Mouse (Mus musculus): ENCODE data around the gene Ube2g1. TPM values are rescaled to one million over a fixed set of nuclear protein-coding genes. Genes with fewer than 3 reads are reported as not detected.
"Not testable (repeated sequence)": the region's sequence is repeated elsewhere in the genome, so short reads cannot be mapped to it uniquely, and the experiment has no call there.

Ube2g1 gene
- polyA plus RNA-seq, 1 experiment from 2014 or later = 53.6 TPM

- in situ Hi-C loops (cut with MboI; ENCODE audit: low pct_unique_long_range_greater_than_20kb) = no loop called here
- ATAC-seq = no peak
- TF ChIP-seq CTCF (IDR thresholded peaks at IDR 0.05) = no peak
- ChIA-PET CTCF (no interaction called here), POLR2A (interaction anchor here (1.2 kb wide), 1 partner anchor 11 kb away, joined by 3 read pairs; no protein-coding TSS in a partner anchor)
- no peak for DNase-seq (ENCODE audit: low read depth, low spot score)
- no peaks in the 10 kb centered on the region for H3K27me3 ChIP-seq
Observed at GRCm38 (mm10) chr11:72689115-72689514, 82.0 kb downstream of the Ube2g1 start.

DNA sequence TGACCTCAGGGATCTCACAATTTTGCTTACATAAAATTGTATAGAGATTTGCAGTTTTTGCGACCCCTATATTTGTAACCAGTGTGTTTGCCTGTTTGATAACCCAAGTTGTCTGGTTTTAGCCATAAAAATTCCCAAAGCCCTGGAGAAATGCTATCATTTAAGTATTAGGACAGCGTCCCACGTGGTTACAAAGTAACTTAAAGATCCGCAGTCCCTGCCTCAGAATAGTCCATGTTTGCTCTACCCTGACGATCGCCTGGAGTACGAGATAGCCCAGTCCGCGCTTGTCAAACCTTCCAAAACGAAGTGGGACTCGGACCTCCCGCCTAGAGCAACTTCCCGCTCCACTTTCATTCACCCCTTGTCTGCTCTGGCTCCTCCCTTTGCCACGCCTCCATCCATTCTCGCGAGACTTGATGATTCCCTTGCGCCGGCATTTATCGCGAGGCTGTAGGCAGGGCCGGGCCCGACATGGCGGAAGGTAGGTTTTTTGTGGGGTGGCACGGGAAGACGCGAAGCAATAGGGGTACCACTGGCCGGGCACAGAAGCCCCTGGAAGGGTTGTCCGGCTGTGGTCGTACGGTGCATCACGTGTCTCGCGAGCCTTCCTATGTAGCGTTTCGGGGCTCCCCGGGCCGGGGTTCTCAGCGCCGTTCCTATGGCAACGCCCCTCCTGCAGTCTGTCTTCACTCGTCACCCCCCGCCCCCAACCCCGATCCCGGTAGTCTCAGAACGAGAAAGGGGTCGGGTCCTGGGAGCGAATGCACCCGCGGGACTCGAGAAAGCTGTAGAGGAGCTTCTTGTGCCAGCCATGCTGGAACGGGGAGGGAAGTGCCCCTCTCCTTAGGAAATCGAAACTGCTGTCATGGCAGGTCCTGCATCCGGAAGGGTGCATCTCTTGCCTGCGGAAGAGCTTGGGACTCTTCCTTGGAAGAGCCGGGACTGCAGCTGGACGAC, 82.7 kb downstream of the Ube2g1 start, which contains the start of gene Ankfy1:
Gene Ankfy1 (plus strand): TSS at position 456 of the 960 bp plus-strand sequence.
- peak; percentile 66 for DNase-seq (ENCODE audit: low read depth, low spot score)

DNA sequence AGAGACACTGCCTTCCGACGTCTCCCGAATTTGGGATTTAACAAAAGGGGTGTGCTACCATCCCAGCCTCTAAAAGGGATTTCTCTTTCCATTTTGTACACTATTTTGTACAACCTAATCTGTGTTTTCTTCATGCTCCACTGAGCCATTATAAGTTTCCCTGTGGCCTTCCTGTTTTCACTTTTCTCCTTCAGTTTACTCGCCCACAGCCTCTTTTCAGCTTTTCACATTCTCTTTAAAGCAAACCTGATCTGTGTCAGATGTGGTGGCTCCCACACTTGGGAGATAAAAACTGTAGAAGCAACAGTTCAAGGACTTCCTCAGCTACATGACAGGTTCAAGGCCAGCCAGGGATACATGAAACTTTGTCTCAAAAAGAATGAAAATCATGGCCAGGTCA, 85.3 kb downstream of the Ube2g1 start:
- in situ Hi-C loops (cut with MboI; ENCODE audit: low pct_unique_long_range_greater_than_20kb) = no loop called here
- no peak for TF ChIP-seq CTCF (IDR thresholded peaks at IDR 0.05)
- ATAC-seq = no peak
- H3K27me3 ChIP-seq = no peaks in the 10 kb centered on the region
- no peak for DNase-seq (ENCODE audit: low read depth, low spot score)
- ChIA-PET CTCF (interaction anchor here (0.8 kb wide), 1 partner anchor 11 kb away, joined by 3 read pairs; no protein-coding TSS in a partner anchor), POLR2A (no interaction called here)

More for the DNA sequence above, 82.7 kb downstream of the Ube2g1 start, which contains the start of gene Ankfy1:
- no peak for TF ChIP-seq CTCF (IDR thresholded peaks at IDR 0.05)
- in situ Hi-C loops (cut with MboI; ENCODE audit: low pct_unique_long_range_greater_than_20kb) = no loop called here
- CTCF ChIA-PET = no interaction called here
- ATAC-seq = peak; percentile 94
- H3K27me3 ChIP-seq = no peaks in the 10 kb centered on the region
- POLR2A ChIA-PET = interaction anchor here (0.8 to 1.2 kb wide), 2 partner anchors 11 to 104 kb away, joined by 3 read pairs; no protein-coding TSS in a partner anchor

- no peak for ATAC-seq
- TF ChIP-seq CTCF (IDR thresholded peaks at IDR 0.05) = no peak
- POLR2A ChIA-PET = no interaction called here
- no peaks in the 10 kb centered on the region for H3K27me3 ChIP-seq
- in situ Hi-C loops (cut with MboI; ENCODE audit: low pct_unique_long_range_greater_than_20kb) = no loop called here
- CTCF ChIA-PET = interaction anchor here (1.3 kb wide), 1 partner anchor 11 kb away, joined by 3 read pairs; no protein-coding TSS in a partner anchor
- DNase-seq (ENCODE audit: low read depth, low spot score) = no peak
Observed at GRCm38 (mm10) chr11:72695025-72695424, 87.9 kb downstream of the Ube2g1 start.

DNA sequence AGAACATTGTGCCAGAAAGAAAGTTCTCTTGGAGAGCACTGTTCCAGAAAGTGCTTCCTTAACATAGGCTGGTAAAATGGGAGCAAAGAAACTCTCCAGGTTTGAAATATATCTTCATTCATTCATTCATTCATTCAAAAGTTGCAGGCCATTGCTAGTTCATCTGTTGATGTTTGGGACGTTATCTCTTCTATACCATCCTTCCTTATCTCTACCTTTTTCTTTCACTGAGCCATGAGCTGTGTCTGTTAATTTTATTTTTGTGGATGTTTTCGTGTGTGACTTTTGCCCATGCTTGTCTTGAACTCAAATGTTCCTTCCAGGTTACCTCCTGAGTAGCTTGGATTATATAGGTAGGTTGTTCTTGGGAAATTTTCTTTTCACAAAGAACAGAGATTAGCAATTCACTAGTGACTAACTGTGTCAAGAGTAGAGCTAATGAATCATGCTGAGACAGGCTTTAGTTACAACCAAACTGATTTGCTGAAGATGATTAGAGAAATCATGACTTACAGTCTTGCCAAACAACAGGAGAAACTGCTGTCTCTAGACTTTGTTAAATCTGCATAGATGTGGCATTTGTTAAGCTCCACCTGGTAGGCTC, 89.4 kb downstream of the Ube2g1 start:
- in situ Hi-C loops (cut with MboI; ENCODE audit: low pct_unique_long_range_greater_than_20kb) = no loop called here
- ChIA-PET CTCF (interaction anchor here (0.7 to 2.0 kb wide), 2 partner anchors 12 to 22 kb away, joined by 3 to 6 read pairs; no protein-coding TSS in a partner anchor), POLR2A (no interaction called here)
- no peak for TF ChIP-seq CTCF (IDR thresholded peaks at IDR 0.05)
- H3K27me3 ChIP-seq = no peaks in the 10 kb centered on the region
- ATAC-seq (no peak), DNase-seq (ENCODE audit: low read depth, low spot score) (no peak)

DNA sequence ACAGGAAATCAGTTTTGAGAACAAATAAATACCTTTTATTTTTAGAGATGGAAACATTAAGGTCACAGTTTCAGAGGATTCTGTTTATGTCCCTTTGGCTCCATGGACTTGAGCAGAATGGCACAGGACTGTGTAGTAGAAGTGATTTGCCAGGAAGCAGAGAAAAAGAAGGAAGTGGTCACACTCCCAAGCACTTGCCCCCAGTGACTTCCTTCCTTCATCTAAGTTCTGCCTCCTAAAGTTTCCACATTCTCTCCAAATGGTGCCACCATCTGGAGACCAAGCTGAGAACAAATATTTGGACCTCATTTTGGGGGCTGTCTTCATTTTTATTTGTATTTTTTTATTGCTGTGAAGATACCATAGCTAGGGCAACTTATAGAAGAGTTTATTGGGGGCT, 90.2 kb downstream of the Ube2g1 start:
- H3K27me3 ChIP-seq = no peaks in the 10 kb centered on the region
- in situ Hi-C loops (cut with MboI; ENCODE audit: low pct_unique_long_range_greater_than_20kb) = no loop called here
- no peak for TF ChIP-seq CTCF (IDR thresholded peaks at IDR 0.05)
- DNase-seq (ENCODE audit: low read depth, low spot score) (no peak), ATAC-seq (no peak)
- ChIA-PET POLR2A (interaction anchor here (0.7 kb wide), 1 partner anchor 31 kb away, joined by 3 read pairs; no protein-coding TSS in a partner anchor), CTCF (interaction anchor here (0.7 to 2.0 kb wide), 3 partner anchors 11 to 26 kb away, joined by 3 to 6 read pairs (median 3); no protein-coding TSS in a partner anchor)

GRCm38 (mm10) chr11:72705111-72705510, 98.0 kb downstream of the Ube2g1 start:
- in situ Hi-C loops (cut with MboI; ENCODE audit: low pct_unique_long_range_greater_than_20kb); H3K27me3 ChIP-seq; DNase-seq (ENCODE audit: low read depth, low spot score); ATAC-seq: not testable (repeated sequence)
- ChIA-PET POLR2A (interaction anchor here (0.9 kb wide), 1 partner anchor 122 kb away, joined by 3 read pairs; no protein-coding TSS in a partner anchor), CTCF (interaction anchor here (0.8 kb wide), 1 partner anchor 11 kb away, joined by 3 read pairs; no protein-coding TSS in a partner anchor)

- in situ Hi-C loops (cut with MboI; ENCODE audit: low pct_unique_long_range_greater_than_20kb) = no loop called here
- DNase-seq (ENCODE audit: low read depth, low spot score) (no peak), ATAC-seq (no peak)
- no peaks in the 10 kb centered on the region for H3K27me3 ChIP-seq
- no peak for TF ChIP-seq CTCF (IDR thresholded peaks at IDR 0.05)
- ChIA-PET POLR2A (no interaction called here), CTCF (interaction anchor here (0.9 to 1.6 kb wide), 2 partner anchors 8 to 11 kb away, joined by 4 read pairs; no protein-coding TSS in a partner anchor)
Observed at GRCm38 (mm10) chr11:72712721-72713120, 105.6 kb downstream of the Ube2g1 start.

GRCm38 (mm10) chr11:72718161-72718560, 111.1 kb downstream of the Ube2g1 start:
- POLR2A ChIA-PET = interaction anchor here (1.2 kb wide), 1 partner anchor 15 kb away, joined by 3 read pairs; no protein-coding TSS in a partner anchor
- in situ Hi-C loops (cut with MboI; ENCODE audit: low pct_unique_long_range_greater_than_20kb) = no loop called here
- ATAC-seq = no peak
- DNase-seq (ENCODE audit: low read depth, low spot score) = no peak
- CTCF ChIA-PET = interaction anchor here (0.8 to 1.3 kb wide), 5 partner anchors 10 to 25 kb away, joined by 3 to 5 read pairs (median 3); no protein-coding TSS in a partner anchor
- no peak for TF ChIP-seq CTCF (IDR thresholded peaks at IDR 0.05)
- H3K27me3 ChIP-seq = no peaks in the 10 kb centered on the region

DNA sequence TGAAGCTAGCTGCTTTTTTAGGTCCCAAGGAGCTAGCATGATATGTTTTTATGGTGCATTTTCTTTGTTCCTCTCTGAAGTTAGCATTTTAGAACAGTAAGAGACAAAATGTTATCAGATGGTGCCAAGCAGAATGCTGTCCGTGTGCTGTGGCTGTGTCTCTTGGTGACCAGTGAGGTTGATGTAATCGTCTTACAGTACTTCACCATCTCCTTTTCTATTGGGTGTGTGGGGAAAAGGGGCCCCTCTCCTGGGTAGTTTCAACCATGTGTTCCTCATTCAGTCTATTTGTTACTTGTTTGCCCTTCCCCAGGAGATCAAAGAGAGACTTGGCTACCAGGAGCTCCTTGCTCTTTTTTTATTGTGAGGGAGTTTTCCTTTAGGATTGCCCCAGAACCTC, 116.1 kb downstream of the Ube2g1 start:
- no peaks in the 10 kb centered on the region for H3K27me3 ChIP-seq
- TF ChIP-seq CTCF (IDR thresholded peaks at IDR 0.05) = no peak
- ATAC-seq (no peak), DNase-seq (ENCODE audit: low read depth, low spot score) (no peak)
- POLR2A ChIA-PET = no interaction called here
- CTCF ChIA-PET = interaction anchor here (0.8 to 1.8 kb wide), 7 partner anchors 10 to 151 kb away, joined by 3 to 7 read pairs (median 3); no protein-coding TSS in a partner anchor
- in situ Hi-C loops (cut with MboI; ENCODE audit: low pct_unique_long_range_greater_than_20kb) = no loop called here
